Mouse (Mus musculus) liver, embryonic 11.5 days (tissue): ENCODE measurements around the gene Slc29a2. TPM values are rescaled to one million over a fixed set of nuclear protein-coding genes. Genes with fewer than 3 reads are reported as not detected.

ENCODE experiments used
- ATAC-seq: fragments of 200-750 bp; cut with Nextera tagmentation; replicated peaks from 2 replicates; pipeline ENCODE4 v1.8.0; 2017; ENCODE audit warnings: moderate number of reproducible peaks, mild to moderate bottlenecking, moderate TSS enrichment, moderate library complexity; ENCODE audit not compliant: low FRiP score
- DNase-seq: peaks from one replicate; pipeline ENCODE4 v3.0.0-alpha.2; 2017; ENCODE audit warnings: low spot score
- H3K27ac ChIP-seq: fragments of 300-500 bp; sonication (generic); 2 replicates; pipeline ENCODE4 v1.5.1; 2014; ENCODE audit warnings: mild to moderate bottlenecking, low read depth, low read length, control low read depth
- H3K27me3 ChIP-seq: fragments of 300-500 bp; sonication (generic); replicated peaks from 2 replicates; pipeline ENCODE4 v1.6.1; 2014; ENCODE audit warnings: low read length, mixed read lengths; ENCODE audit not compliant: control insufficient read depth, insufficient read depth
- H3K36me3 ChIP-seq: fragments of 300-500 bp; sonication (generic); 2 replicates; pipeline ENCODE4 v1.6.1; 2014; ENCODE audit warnings: mild to moderate bottlenecking, low read length, moderate library complexity, mixed read lengths; ENCODE audit not compliant: control insufficient read depth, insufficient read depth
- H3K4me1 ChIP-seq: fragments of 300-500 bp; sonication (generic); replicated peaks from 2 replicates; pipeline ENCODE4 v1.6.1; 2014; ENCODE audit warnings: low read length, mixed read lengths; ENCODE audit not compliant: control insufficient read depth, insufficient read depth
- H3K4me2 ChIP-seq: fragments of 300-500 bp; sonication (generic); 2 replicates; pipeline ENCODE4 v1.6.1; 2014; ENCODE audit warnings: mild to moderate bottlenecking, control low read depth, moderate library complexity
- H3K4me3 ChIP-seq: fragments of 300-500 bp; sonication (generic); 2 replicates; pipeline ENCODE4 v1.5.1; 2014; ENCODE audit warnings: low read depth, low read length, control low read depth
- H3K9ac ChIP-seq: fragments of 300-500 bp; sonication (generic); 2 replicates; pipeline ENCODE4 v1.6.1; 2014; ENCODE audit warnings: low read depth, low read length, control low read depth
- H3K9me3 ChIP-seq: fragments of 300-500 bp; sonication (generic); 2 replicates; pipeline ENCODE4 v1.6.1; 2016; ENCODE audit warnings: low read length, inconsistent platforms, mixed read lengths; ENCODE audit not compliant: control insufficient read depth
- WGBS: fragments of 180-500 bp; shearing (Covaris S2); extraction: QIAGEN DNeasy Blood & Tissue Kit; methylation state at CpG from one replicate; pipeline ENCODE4 v1.1.7; 2014; 5-methylcytosine and 5-hydroxymethylcytosine counted together
- polyA plus RNA-seq: library from polyadenylated mRNA; unstranded; fragments of >200 nt; fragmentation: Nextera tagmentation; extraction: Ambion mirVana; gene quantifications from 2 replicates; pipeline ENCODE4 v1.2.1, GENCODE M21; 2014

The Slc29a2 gene
- polyA plus RNA-seq, 1 experiment from 2014 or later: 6.2 TPM

- H3K27me3 ChIP-seq: 0 out of 2 replicates have a peak, but pooled peaks cover 4% of the 10 kb centered on the region
- H3K4me3 ChIP-seq: no peak overlapping the region
- H3K27ac ChIP-seq: peak overlapping the region; percentile 45; the same call in 1 of the 2 replicates
- peaks cover 42% of the 10 kb centered on the region for H3K4me1 ChIP-seq
- WGBS: 14% methylated on average over 10 of the region's 10 CpGs
- no peaks in the 10 kb centered on the region for H3K9me3 ChIP-seq
- H3K36me3 ChIP-seq: no peaks in the 10 kb centered on the region
- 0 out of 2 replicates have a peak overlapping the region, but pooled peaks have one; percentile 9 for H3K4me2 ChIP-seq
- H3K9ac ChIP-seq: no peak overlapping the region
- DNase-seq: no peak
- peak; percentile 51 for ATAC-seq
Measured at GRCm38 (mm10) chr19:5058801-5059771, 35.4 kb downstream of the Slc29a2 start.

GRCm38 (mm10) chr19:5060365-5061330, 37.0 kb downstream of the Slc29a2 start:
- no peaks in the 10 kb centered on the region for H3K9me3 ChIP-seq
- ATAC-seq (no peak), DNase-seq (no peak)
- H3K4me2 ChIP-seq: no peak overlapping the region
- peaks cover 51% of the 10 kb centered on the region for H3K4me1 ChIP-seq
- no peak overlapping the region for H3K4me3 ChIP-seq
- H3K9ac ChIP-seq: peak overlapping the region; percentile 32; the same call in 1 of the 2 replicates
- H3K27ac ChIP-seq: peak overlapping the region; percentile 51; the same call in 1 of the 2 replicates
- no peaks in the 10 kb centered on the region for H3K36me3 ChIP-seq
- WGBS: 48% methylated on average over 5 of the region's 5 CpGs
- peaks cover 2% of the 10 kb centered on the region; the same call in 1 of the 2 replicates for H3K27me3 ChIP-seq

- ATAC-seq (no peak), DNase-seq (no peak)
- Histone ChIP-seq H3K9ac (no peak overlapping the region), H3K4me3 (no peak overlapping the region), H3K27me3 (peaks cover 2% of the 10 kb centered on the region; the same call in 1 of the 2 replicates), H3K9me3 (no peaks in the 10 kb centered on the region), H3K4me1 (peaks cover 49% of the 10 kb centered on the region), H3K4me2 (no peak overlapping the region), H3K36me3 (no peaks in the 10 kb centered on the region), H3K27ac (no peak overlapping the region)
- 80% methylated on average over 5 of the region's 5 CpGs for WGBS
Measured at GRCm38 (mm10) chr19:5062041-5062440, 38.4 kb downstream of the Slc29a2 start.

- Histone ChIP-seq H3K9me3 (no peaks in the 10 kb centered on the region), H3K4me3 (no peak overlapping the region), H3K4me1 (peaks cover 53% of the 10 kb centered on the region), H3K9ac (no peak overlapping the region), H3K27ac (no peak overlapping the region), H3K27me3 (peaks cover 2% of the 10 kb centered on the region; the same call in 1 of the 2 replicates), H3K4me2 (no peak overlapping the region), H3K36me3 (no peaks in the 10 kb centered on the region)
- WGBS: 67% methylated on average over 6 of the region's 6 CpGs
- DNase-seq (no peak), ATAC-seq (no peak)
Measured at GRCm38 (mm10) chr19:5062446-5062845, 38.8 kb downstream of the Slc29a2 start.

GRCm38 (mm10) chr19:5065104-5065503, 41.4 kb downstream of the Slc29a2 start:
- no peak overlapping the region for H3K4me3 ChIP-seq
- H3K27me3 ChIP-seq: peaks cover 26% of the 10 kb centered on the region
- H3K9me3 ChIP-seq: no peaks in the 10 kb centered on the region
- WGBS: 52% methylated on average over 7 of the region's 7 CpGs
- no peak for DNase-seq
- no peak for ATAC-seq
- no peak overlapping the region; the same call in 1 of the 2 replicates for H3K27ac ChIP-seq
- no peak overlapping the region for H3K9ac ChIP-seq
- no peaks in the 10 kb centered on the region for H3K36me3 ChIP-seq
- H3K4me2 ChIP-seq: no peak overlapping the region
- H3K4me1 ChIP-seq: peaks cover 55% of the 10 kb centered on the region

- H3K36me3 ChIP-seq: no peaks in the 10 kb centered on the region
- WGBS: 4% methylated on average over 15 of the region's 15 CpGs
- peak; percentile 86 for ATAC-seq
- peaks cover 56% of the 10 kb centered on the region for H3K4me1 ChIP-seq
- H3K9me3 ChIP-seq: no peaks in the 10 kb centered on the region
- peak overlapping the region; percentile 95 for H3K4me2 ChIP-seq
- peak overlapping the region; percentile 73 for H3K9ac ChIP-seq
- peak overlapping the region; percentile 90 for H3K27ac ChIP-seq
- DNase-seq: peak; percentile 67
- H3K27me3 ChIP-seq: peaks cover 40% of the 10 kb centered on the region
- peak overlapping the region; percentile 59 for H3K4me3 ChIP-seq
Measured at GRCm38 (mm10) chr19:5067040-5067799, 43.6 kb downstream of the Slc29a2 start.

- H3K36me3 ChIP-seq: no peaks in the 10 kb centered on the region
- H3K4me3 ChIP-seq: peak within 1 kb of the TSS; percentile 59
- 2% methylated on average over 54 of the region's 56 CpGs for WGBS
- peak within 1 kb of the TSS; percentile 90 for H3K27ac ChIP-seq
- H3K4me1 ChIP-seq: peaks cover 62% of the 10 kb centered on the region
- H3K4me2 ChIP-seq: peak within 1 kb of the TSS; percentile 95
- ATAC-seq (0 out of 2 replicates have a peak, but pooled peaks have one; percentile 9), DNase-seq (peak; percentile 71)
- peak within 1 kb of the TSS; percentile 73 for H3K9ac ChIP-seq
- H3K9me3 ChIP-seq: no peaks in the 10 kb centered on the region
- H3K27me3 ChIP-seq: peaks cover 40% of the 10 kb centered on the region
Measured at GRCm38 (mm10) chr19:5067867-5068569, 44.4 kb downstream of the Slc29a2 start, which contains the start of gene Cd248. Cd248 (plus strand) TSS chr19:5068078.
